Mouse (Mus musculus) stomach, embryonic 15.5 days (tissue): ENCODE results near the gene Pelp1. TPM values are rescaled to one million over a fixed set of nuclear protein-coding genes. Genes with fewer than 3 reads are reported as not detected.
A peak's percentile ranks its signal among the peaks of the same experiment; 100 is the strongest.

ENCODE experiments used
- ATAC-seq: fragments of 200-750 bp; cut with Nextera tagmentation; 2 replicates; pipeline ENCODE4 v1.8.0; 2017; ENCODE audit warnings: low read depth, moderate number of reproducible peaks, moderate TSS enrichment; ENCODE audit not compliant: insufficient read depth, low FRiP score
- H3K27ac ChIP-seq: fragments of 300-500 bp; sonication (generic); 2 replicates; pipeline ENCODE4 v1.5.1; 2015; ENCODE audit warnings: mild to moderate bottlenecking, inconsistent platforms
- H3K27me3 ChIP-seq: fragments of 300-500 bp; sonication (generic); replicated peaks from 2 replicates; pipeline ENCODE4 v1.6.1; 2015; ENCODE audit warnings: inconsistent platforms
- H3K36me3 ChIP-seq: fragments of 300-500 bp; sonication (generic); 2 replicates; pipeline ENCODE4 v1.6.1; 2015; ENCODE audit warnings: inconsistent platforms
- H3K4me1 ChIP-seq: fragments of 300-500 bp; sonication (generic); 2 replicates; pipeline ENCODE4 v1.6.1; 2015; ENCODE audit warnings: inconsistent platforms
- H3K4me2 ChIP-seq: fragments of 300-500 bp; sonication (generic); 2 replicates; pipeline ENCODE4 v1.6.1; 2015; ENCODE audit warnings: mild to moderate bottlenecking, inconsistent platforms
- H3K4me3 ChIP-seq: fragments of 300-500 bp; sonication (generic); replicated peaks from 2 replicates; pipeline ENCODE4 v1.5.1; 2015; ENCODE audit warnings: inconsistent platforms
- H3K9ac ChIP-seq: fragments of 300-500 bp; sonication (generic); 2 replicates; pipeline ENCODE4 v1.6.1; 2015; ENCODE audit warnings: inconsistent platforms
- H3K9me3 ChIP-seq: fragments of 300-500 bp; sonication (generic); 2 replicates; pipeline ENCODE4 v1.6.1; 2016; ENCODE audit warnings: inconsistent platforms
- WGBS: fragments of 180-500 bp; shearing (Covaris S2); methylation state at CpG from one replicate; pipeline ENCODE4 v1.1.7; 2015; 5-methylcytosine and 5-hydroxymethylcytosine counted together
- polyA plus RNA-seq: library from polyadenylated mRNA; unstranded; fragments of >200 nt; fragmentation: Nextera tagmentation; extraction: Ambion mirVana; gene quantifications from 2 replicates; pipeline ENCODE4 v1.2.1, GENCODE M21; 2015

The Pelp1 gene
- polyA plus RNA-seq, 1 experiment from 2014 or later, result 31.5 TPM

- H3K27me3 ChIP-seq, result no peaks in the 10 kb centered on the region
- no peaks in the 10 kb centered on the region for H3K4me1 ChIP-seq
- no peaks in the 10 kb centered on the region for H3K36me3 ChIP-seq
- H3K4me2 ChIP-seq, result no peak overlapping the region
- no peak for ATAC-seq
- H3K9me3 ChIP-seq, result no peaks in the 10 kb centered on the region
- no peak overlapping the region for H3K4me3 ChIP-seq
- H3K27ac ChIP-seq, result no peak overlapping the region
- H3K9ac ChIP-seq, result no peak overlapping the region
- 60% methylated on average over 4 of the region's 4 CpGs for WGBS
These were observed 8.4 kb upstream of the Pelp1 start for GRCm38 (mm10) chr11:70418199-70418598.

GRCm38 (mm10) chr11:70413961-70414360 lies 4.1 kb upstream of the Pelp1 start:
- no peak for ATAC-seq
- H3K4me1 ChIP-seq, result peaks cover 6% of the 10 kb centered on the region
- 6% methylated on average over 3 of the region's 3 CpGs for WGBS
- H3K27me3 ChIP-seq, result no peaks in the 10 kb centered on the region
- H3K9ac ChIP-seq, result no peak overlapping the region
- H3K36me3 ChIP-seq, result no peaks in the 10 kb centered on the region
- no peak overlapping the region for H3K4me3 ChIP-seq
- H3K27ac ChIP-seq, result no peak overlapping the region
- H3K9me3 ChIP-seq, result no peaks in the 10 kb centered on the region
- no peak overlapping the region for H3K4me2 ChIP-seq

GRCm38 (mm10) chr11:70412591-70412990 lies 2.8 kb upstream of the Pelp1 start:
- Histone ChIP-seq H3K27me3 (no peaks in the 10 kb centered on the region), H3K4me1 (peaks cover 20% of the 10 kb centered on the region), H3K27ac (no peak overlapping the region), H3K4me2 (no peak overlapping the region), H3K4me3 (no peak overlapping the region), H3K36me3 (no peaks in the 10 kb centered on the region), H3K9me3 (no peaks in the 10 kb centered on the region), H3K9ac (no peak overlapping the region)
- 77% methylated on average over 5 of the region's 5 CpGs for WGBS
- no peak for ATAC-seq

GRCm38 (mm10) chr11:70410297-70410643 lies 439 bp upstream of the Pelp1 start:
- Histone ChIP-seq H3K9me3 (no peaks in the 10 kb centered on the region), H3K27ac (peak overlapping the region; percentile 65; the same call in 1 of the 2 replicates), H3K27me3 (no peaks in the 10 kb centered on the region), H3K9ac (no peak overlapping the region), H3K36me3 (0 out of 2 replicates have a peak, but pooled peaks cover 4% of the 10 kb centered on the region), H3K4me3 (peak overlapping the region; percentile 76), H3K4me1 (peaks cover 20% of the 10 kb centered on the region), H3K4me2 (peak overlapping the region; percentile 83)
- 59% methylated on average over 6 of the region's 6 CpGs for WGBS
- ATAC-seq, result 0 out of 2 replicates have a peak, but pooled peaks have one; percentile 2

GRCm38 (mm10) chr11:70403598-70403997 lies 6.2 kb downstream of the Pelp1 start:
- Histone ChIP-seq H3K9ac (no peak overlapping the region), H3K4me3 (no peak overlapping the region), H3K9me3 (no peaks in the 10 kb centered on the region), H3K27me3 (no peaks in the 10 kb centered on the region), H3K4me1 (peaks cover 10% of the 10 kb centered on the region), H3K4me2 (no peak overlapping the region), H3K27ac (peak overlapping the region; percentile 52; the same call in 1 of the 2 replicates), H3K36me3 (peaks cover 27% of the 10 kb centered on the region)
- ATAC-seq, result peak; percentile 72
- 42% methylated on average over 2 of the region's 2 CpGs for WGBS

- 85% methylated on average over 5 of the region's 5 CpGs for WGBS
These were observed 20.4 kb downstream of the Pelp1 start for GRCm38 (mm10) chr11:70389421-70389820.

GRCm38 (mm10) chr11:70387436-70387835 lies 22.4 kb downstream of the Pelp1 start:
- Histone ChIP-seq H3K27ac (no peak overlapping the region), H3K4me3 (no peak overlapping the region), H3K4me2 (no peak overlapping the region), H3K27me3 (no peaks in the 10 kb centered on the region), H3K9me3 (no peaks in the 10 kb centered on the region), H3K9ac (no peak overlapping the region), H3K36me3 (peaks cover under 1% of the 10 kb centered on the region; the same call in 1 of the 2 replicates), H3K4me1 (no peaks in the 10 kb centered on the region)
- ATAC-seq, result no peak
- WGBS, result 82% methylated on average over 5 of the region's 5 CpGs

More at GRCm38 (mm10) chr11:70389421-70389820, 20.4 kb downstream of the Pelp1 start:
- Histone ChIP-seq H3K9ac (no peak overlapping the region), H3K27me3 (no peaks in the 10 kb centered on the region), H3K4me1 (no peaks in the 10 kb centered on the region), H3K4me2 (no peak overlapping the region), H3K4me3 (no peak overlapping the region), H3K27ac (no peak overlapping the region), H3K9me3 (no peaks in the 10 kb centered on the region), H3K36me3 (peaks cover 14% of the 10 kb centered on the region)
- ATAC-seq, result no peak

- ATAC-seq, result no peak
- Histone ChIP-seq H3K27ac (no peak overlapping the region), H3K9ac (no peak overlapping the region), H3K4me2 (no peak overlapping the region), H3K4me3 (no peak overlapping the region), H3K27me3 (no peaks in the 10 kb centered on the region), H3K4me1 (no peaks in the 10 kb centered on the region), H3K36me3 (no peaks in the 10 kb centered on the region), H3K9me3 (no peaks in the 10 kb centered on the region)
- WGBS, result 84% methylated on average over 3 of the region's 3 CpGs
These were observed 25.7 kb downstream of the Pelp1 start for GRCm38 (mm10) chr11:70384136-70384535.

GRCm38 (mm10) chr11:70381330-70381729 lies 28.5 kb downstream of the Pelp1 start:
- Histone ChIP-seq H3K27ac (no peak overlapping the region), H3K4me3 (no peak overlapping the region), H3K27me3 (no peaks in the 10 kb centered on the region), H3K9ac (no peak overlapping the region), H3K9me3 (no peaks in the 10 kb centered on the region), H3K4me2 (no peak overlapping the region), H3K4me1 (no peaks in the 10 kb centered on the region), H3K36me3 (no peaks in the 10 kb centered on the region)
- WGBS, result 79% methylated on average over 2 of the region's 2 CpGs
- ATAC-seq, result no peak

- no peak overlapping the region for H3K27ac ChIP-seq
- no peaks in the 10 kb centered on the region for H3K4me1 ChIP-seq
- no peak overlapping the region for H3K9ac ChIP-seq
- no peak overlapping the region for H3K4me3 ChIP-seq
- H3K27me3 ChIP-seq, result no peaks in the 10 kb centered on the region
- no peaks in the 10 kb centered on the region for H3K36me3 ChIP-seq
- H3K9me3 ChIP-seq, result no peaks in the 10 kb centered on the region
- 54% methylated on average over 1 of the region's 1 CpGs for WGBS
- no peak overlapping the region for H3K4me2 ChIP-seq
- ATAC-seq, result no peak
These were observed 29.3 kb downstream of the Pelp1 start for GRCm38 (mm10) chr11:70380478-70381005.

GRCm38 (mm10) chr11:70376054-70376453 lies 33.8 kb downstream of the Pelp1 start:
- Histone ChIP-seq H3K27me3 (no peaks in the 10 kb centered on the region), H3K9ac (no peak overlapping the region), H3K4me1 (no peaks in the 10 kb centered on the region), H3K27ac (no peak overlapping the region), H3K4me3 (no peak overlapping the region), H3K4me2 (no peak overlapping the region), H3K9me3 (no peaks in the 10 kb centered on the region), H3K36me3 (no peaks in the 10 kb centered on the region)
- 72% methylated on average over 6 of the region's 6 CpGs for WGBS
- no peak for ATAC-seq

GRCm38 (mm10) chr11:70374302-70374701 lies 35.5 kb downstream of the Pelp1 start:
- Histone ChIP-seq H3K4me3 (no peak overlapping the region), H3K4me2 (no peak overlapping the region), H3K9ac (no peak overlapping the region), H3K27me3 (no peaks in the 10 kb centered on the region), H3K27ac (no peak overlapping the region), H3K9me3 (no peaks in the 10 kb centered on the region), H3K4me1 (no peaks in the 10 kb centered on the region), H3K36me3 (no peaks in the 10 kb centered on the region)
- 73% methylated on average over 3 of the region's 3 CpGs for WGBS
- no peak for ATAC-seq
